In the genomic region with DNA sequence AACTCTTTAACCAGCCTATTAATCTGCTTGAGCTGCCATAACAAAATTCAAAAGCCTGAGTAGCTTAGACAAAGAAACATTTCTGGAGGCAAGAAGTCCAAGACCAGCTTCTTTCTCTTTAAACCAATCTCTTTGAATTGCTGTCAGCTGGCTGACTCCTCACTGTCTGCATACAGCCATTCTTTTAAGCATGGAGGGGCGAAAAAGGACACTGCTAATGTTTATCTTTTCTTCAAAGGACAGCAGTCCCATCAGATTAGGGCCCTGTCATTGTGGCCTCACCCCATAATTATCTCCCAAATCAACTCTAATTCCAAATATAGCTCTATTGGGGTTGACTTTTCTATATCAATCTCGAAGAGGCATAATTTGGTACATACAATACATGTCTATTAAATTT, we compare ENCODE assay signal across 19 mouse cellular contexts.
"Had no signal": no experiment of that assay in that cellular context is flagged by ENCODE, and none has a peak within 500 bp of the region (broad histone marks: within the 10 kb centered on the region; RNA-seq: fewer than 3 reads in every experiment).

No protein-coding gene starts in this region.

- H3K4me1 ChIP-seq: midbrain, embryonic 12.5 days; neural tube, embryonic 13.5 days; neural tube, embryonic 15.5 days had no signal

- ATAC-seq: liver, embryonic 12.5 days; midbrain, embryonic 16.5 days had no signal

- DNase-seq: lung, adult 18-20 months; lung, postnatal 10 days; lung, postnatal 4 days; midbrain, embryonic 14.5 days; right cerebral cortex, adult 18-20 months; right cerebral cortex, postnatal 25 days; right cerebral cortex, postnatal 4 days; spleen, adult 18-20 months; thymus, adult 18-20 months; thymus, postnatal 14 days; thymus, postnatal 36 days had no signal

- H3K4me3 ChIP-seq: liver, embryonic 12.5 days; midbrain, embryonic 10.5 days; midbrain, embryonic 12.5 days; myocyte; neural tube, embryonic 13.5 days; neural tube, embryonic 15.5 days had no signal

- H3K9ac ChIP-seq: liver, embryonic 12.5 days; liver, embryonic 14.5 days; midbrain, embryonic 12.5 days; neural tube, embryonic 13.5 days; neural tube, embryonic 15.5 days had no signal

- H3K27ac ChIP-seq: liver, embryonic 12.5 days; liver, embryonic 14.5 days; midbrain, embryonic 10.5 days; midbrain, embryonic 12.5 days; neural tube, embryonic 13.5 days; neural tube, embryonic 15.5 days had no signal

- H3K27me3 ChIP-seq: liver, embryonic 12.5 days; midbrain, embryonic 12.5 days; neural tube, embryonic 13.5 days; neural tube, embryonic 15.5 days had no signal

- H3K4me2 ChIP-seq: liver, embryonic 12.5 days; midbrain, embryonic 12.5 days; neural tube, embryonic 13.5 days; neural tube, embryonic 15.5 days had no signal

- H3K36me3 ChIP-seq: liver, embryonic 12.5 days; midbrain, embryonic 10.5 days; midbrain, embryonic 12.5 days; neural tube, embryonic 13.5 days; neural tube, embryonic 15.5 days had no signal

- H3K9me3 ChIP-seq: liver, embryonic 12.5 days; midbrain, embryonic 10.5 days; midbrain, embryonic 12.5 days; neural tube, embryonic 13.5 days; neural tube, embryonic 15.5 days had no signal
